Mouse (Mus musculus) gastrocnemius, postnatal 14 days (tissue): Measurements from ENCODE around the gene Lgmn. TPM values are rescaled to one million over a fixed set of nuclear protein-coding genes. Genes with fewer than 3 reads are reported as not detected.

ENCODE experiments used
- DNase-seq: peaks from one replicate; pipeline ENCODE4 v3.0.0; 2021; ENCODE audit warnings: mixed read lengths
- intact Hi-C: fragments of 180-260 bp; cut with DNase I; formaldehyde crosslinking; loops from one replicate; pipeline ENCODE4 v1.15.1; 2025; ENCODE audit warnings: low total_unique reads
- total RNA-seq, 2 experiments: library from RNA; stranded (reverse); gene quantifications; 2 replicates each; pipeline ENCODE4 v1.2.3; 2021

Lgmn gene
- total RNA-seq, 2 experiments from 2014 or later: 51.2 to 64.3 TPM

DNA sequence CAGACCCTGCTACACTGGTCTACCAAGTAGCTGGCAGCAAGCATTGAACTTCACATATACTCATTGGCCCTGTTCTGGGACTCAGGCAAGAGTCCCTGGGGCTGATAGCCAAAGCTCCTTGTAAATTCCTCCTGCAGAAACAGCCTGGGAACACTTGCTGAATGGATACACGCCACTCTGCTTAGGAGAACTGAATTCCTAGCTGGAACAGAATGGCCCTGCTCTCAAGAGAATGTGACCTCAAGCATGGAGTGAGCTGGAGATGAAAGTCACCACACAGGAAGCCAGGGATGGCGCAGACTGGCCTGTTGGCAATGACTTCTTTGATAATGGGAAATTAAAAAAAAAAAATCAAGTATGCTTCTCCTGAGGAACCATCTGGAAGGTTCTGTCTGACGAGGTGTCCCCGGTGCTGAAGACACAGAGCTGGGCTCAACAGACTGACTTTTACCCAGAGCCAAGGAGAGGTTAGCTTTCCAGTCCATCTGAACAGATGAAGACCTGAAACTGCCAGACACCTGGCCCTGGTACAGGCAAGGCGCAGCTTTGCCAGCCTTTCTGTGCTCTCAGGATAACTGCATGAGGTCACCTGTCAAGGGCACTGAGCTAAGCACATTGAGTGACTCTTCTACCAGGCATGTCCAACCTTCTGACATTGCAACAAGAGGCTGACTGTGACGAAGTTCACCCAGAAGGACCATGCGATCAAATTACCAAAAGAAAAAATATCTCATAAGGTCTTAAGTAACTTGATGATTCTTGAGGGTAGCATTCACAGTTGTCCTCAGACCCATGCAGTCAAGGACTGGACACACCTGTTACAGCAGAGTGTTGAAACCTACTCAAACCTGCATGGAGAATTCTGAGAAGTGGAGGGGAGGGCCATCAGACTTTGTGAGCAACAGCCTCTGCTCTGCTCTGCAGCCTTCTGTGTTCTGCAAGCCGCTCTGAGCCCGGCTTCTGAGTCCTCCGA lies 78.1 kb downstream of the Lgmn start:
- DNase-seq: no peak
- intact Hi-C loops: no loop called here

DNA sequence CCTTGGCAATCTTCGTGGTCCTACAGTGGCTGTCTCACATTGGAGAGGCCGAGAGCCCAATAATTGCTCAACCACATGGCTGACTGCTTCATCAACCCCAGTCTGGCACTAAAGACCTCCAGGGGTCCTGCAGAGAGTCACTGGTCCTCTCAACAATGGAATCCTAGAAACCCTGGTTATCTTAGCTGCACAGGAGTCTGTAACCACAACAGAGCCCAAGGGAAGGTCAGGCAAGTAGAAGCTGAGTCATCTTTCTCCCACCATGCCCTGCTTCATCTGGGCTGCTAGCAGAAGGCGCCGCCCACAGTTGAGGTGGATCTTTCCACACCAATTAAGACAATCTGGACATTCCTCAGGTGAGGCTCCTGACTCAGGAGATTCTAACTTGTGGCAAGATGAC lies 80.2 kb downstream of the Lgmn start:
- DNase-seq: no peak
- intact Hi-C loops: no loop called here

DNA sequence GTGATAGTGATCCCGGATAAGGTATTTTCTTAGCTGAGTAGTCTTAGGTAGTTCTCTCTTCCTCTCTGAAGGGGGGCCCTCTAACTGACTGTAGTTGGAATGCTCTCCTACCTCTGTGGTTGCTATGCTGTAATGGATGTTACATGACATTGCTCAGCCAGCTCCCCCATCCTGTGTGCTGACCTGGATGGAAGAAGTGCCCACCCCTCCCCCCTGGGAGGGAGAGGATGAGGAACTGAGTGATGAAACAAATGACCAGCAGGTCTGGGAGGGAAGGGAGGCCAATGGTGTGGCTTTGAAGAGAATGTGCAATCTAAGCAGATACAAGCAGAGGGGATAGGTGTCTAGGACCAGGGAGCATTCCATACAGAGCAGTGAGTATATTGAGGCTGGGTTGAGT lies 82.8 kb downstream of the Lgmn start:
- intact Hi-C loops: no loop called here
- no peak for DNase-seq

DNA sequence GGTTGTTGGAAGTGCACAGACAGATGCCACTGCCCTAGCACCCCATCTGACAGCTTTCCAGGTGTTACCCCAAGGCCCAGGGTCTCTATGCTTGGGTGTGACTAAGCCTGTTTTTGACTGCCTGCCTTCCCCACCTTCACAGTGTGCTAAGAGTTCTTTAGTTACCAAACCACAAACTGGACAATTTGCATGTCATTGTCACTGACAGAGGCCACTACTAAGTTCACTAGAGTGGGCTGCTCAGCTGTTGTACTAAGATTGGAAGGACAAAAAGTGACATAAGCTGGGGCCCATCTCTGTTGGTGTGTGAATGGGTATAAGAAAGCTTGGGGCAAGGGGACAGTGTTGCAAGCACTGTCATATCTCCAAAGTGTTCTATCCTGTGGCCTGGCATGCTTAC lies 83.8 kb downstream of the Lgmn start:
- intact Hi-C loops: no loop called here
- no peak for DNase-seq

DNA sequence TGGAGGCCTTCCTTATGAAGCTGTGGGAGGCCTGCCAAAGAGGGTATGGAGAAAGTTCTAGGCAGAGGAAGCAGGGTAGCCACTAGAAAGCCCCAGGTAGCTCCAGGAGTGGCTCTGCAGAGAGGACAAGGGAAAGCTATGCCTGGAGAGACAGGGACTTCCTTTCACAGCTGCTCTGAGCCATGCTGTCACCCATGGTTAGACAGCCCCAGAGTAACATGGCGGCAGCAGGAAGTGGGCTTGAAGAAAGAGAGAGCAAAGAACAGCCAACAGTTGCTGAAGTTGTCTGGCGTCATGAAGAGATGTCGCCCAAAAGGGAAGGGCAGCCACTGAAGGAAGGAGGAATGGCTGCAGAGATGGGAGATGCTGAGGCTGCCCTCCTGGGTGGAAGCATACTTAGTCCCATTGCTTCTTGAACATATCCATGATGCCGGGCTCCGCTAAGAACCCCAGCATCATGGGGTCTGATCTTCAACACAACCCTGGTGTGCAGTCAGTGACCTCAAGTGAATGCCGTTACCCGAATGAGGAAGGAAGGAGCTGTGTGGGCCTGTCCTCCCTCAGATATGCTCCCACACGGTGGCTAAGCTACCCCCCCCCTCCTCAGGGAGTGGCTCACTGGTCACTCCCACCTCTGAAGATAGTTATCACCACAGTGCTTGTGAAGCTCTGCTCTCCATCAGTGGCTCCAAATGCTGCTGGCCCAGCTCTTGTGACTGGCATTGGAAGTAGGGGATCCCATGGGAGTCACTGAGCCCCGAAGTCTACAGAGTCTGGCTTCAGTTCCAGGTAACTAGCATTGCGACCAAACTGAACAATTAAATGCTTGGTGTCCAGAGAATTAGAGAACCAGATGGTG lies 85.3 kb downstream of the Lgmn start:
- intact Hi-C loops: no loop called here
- no peak for DNase-seq

DNA sequence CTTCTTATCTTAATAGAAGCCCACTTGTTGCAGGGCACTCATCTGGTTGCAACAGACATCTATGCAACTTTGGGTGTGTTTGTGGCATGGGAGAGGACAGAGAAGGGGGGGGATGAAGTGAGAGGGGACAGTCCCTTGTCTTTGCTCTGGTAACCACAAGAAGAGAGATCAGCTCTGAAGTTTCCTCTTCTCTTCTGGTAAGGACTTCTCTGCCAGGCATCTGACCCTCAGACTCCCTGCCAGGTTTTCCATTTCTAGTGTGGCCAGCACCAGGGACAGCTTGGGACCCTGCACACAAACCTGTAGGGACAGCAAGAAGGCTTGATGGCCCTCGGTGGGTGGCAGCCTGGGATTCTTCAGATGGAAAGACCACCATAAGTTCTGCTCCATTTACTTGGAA lies 88.6 kb downstream of the Lgmn start:
- intact Hi-C loops: no loop called here
- DNase-seq: no peak

DNA sequence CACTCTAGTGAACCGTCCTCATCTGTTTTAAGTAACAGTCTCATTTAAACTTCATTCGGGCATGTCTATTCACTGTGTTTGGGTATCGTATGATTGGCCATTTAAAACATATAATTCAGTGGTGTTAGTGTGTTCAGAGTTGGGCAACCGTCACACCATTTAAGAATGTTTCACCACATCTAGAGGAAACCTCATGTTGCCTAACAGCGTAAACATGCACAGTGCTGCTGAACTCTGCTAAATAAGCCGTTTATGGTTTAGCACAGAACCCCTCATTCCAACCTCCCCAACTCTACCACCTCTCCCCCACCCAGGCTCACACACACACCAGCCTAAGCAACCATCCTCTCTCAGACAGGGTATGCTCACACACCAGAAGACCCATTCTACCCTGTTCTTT lies 91.2 kb downstream of the Lgmn start:
- intact Hi-C loops: no loop called here
- DNase-seq: no peak

DNA sequence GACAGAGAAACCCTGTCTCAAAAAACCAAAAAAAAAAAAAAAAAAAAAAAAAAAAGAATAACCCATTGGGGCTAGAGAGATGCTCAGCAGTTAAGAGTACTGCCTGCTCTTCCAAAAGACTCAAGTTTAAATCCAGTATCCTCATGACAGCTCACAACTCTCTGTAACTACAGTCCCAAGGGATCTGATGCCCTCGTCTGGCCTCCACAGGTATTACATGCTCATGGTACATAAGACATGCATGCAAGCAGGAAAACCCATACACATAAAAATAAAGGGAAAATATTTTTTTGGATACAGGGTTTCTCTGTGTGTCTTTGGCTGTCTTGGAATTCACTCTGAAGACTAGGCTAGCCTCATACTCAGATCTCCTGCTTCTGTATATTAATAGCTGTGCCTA lies 93.1 kb downstream of the Lgmn start:
- DNase-seq: no peak
- intact Hi-C loops: no loop called here

DNA sequence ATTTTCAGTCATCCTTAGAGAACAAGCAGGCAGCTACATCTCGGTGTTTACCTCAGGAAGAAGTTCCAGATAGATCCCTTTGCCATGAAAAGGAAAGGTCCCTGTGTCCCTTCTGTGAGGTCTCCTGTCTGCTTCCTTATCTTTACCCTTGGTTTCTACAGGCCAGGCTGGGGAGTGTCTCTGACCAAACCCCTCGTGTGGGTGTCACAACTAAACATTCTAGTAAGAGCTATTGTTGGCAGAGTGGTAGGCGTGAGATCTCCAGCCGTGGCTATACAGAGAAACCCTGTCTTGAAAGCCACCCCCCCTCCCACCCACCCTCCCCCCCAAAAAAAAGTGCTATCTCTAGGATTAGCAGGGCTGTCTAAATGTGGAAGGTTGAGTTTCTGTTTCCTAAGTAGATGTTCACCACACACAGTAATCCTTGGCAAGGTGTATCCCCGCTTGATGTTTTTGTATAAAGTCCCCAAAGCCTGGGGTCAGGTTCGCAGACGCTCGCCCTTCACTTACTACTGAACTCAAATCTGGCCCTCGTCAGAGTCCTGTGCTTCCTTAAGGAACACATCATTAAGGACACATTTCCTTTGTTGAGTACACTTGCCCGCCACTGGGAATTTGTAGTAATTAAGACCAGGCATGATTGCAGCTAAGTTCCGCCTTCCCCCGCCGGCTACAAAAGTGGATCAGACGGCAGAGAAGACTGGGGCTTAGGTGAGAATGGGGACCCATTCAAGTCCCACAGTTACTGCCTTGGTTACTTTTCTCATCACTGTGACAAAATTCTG lies 94.4 kb downstream of the Lgmn start:
- DNase-seq: no peak
- intact Hi-C loops: no loop called here

Other genes with a start within 250 kb of the Lgmn start
- 10 to 100 TPM; 11.0 to 13.0 TPM for gene Rin3, start 156.8 kb downstream of the Lgmn start, total RNA-seq
- 10 to 100 TPM; 19.8 to 23.2 TPM for gene Golga5, start 29.3 kb upstream of the Lgmn start, total RNA-seq
- not detected for gene Chga, start 115.2 kb upstream of the Lgmn start, total RNA-seq